Mouse (Mus musculus): ENCODE measurements around the gene Cars2. TPM values are rescaled to one million over a fixed set of nuclear protein-coding genes. Genes with fewer than 3 reads are reported as not detected.

Cars2 gene
- 25.8 and 29.9 TPM in 2 replicates for polyA plus RNA-seq (2014; fragmentation: Nextera tagmentation; extraction: Ambion mirVana)

- peaks cover 13% of the 10 kb centered on the region; the same call in 1 of the 2 replicates for H3K36me3 ChIP-seq (ENCODE audit: control insufficient read depth, insufficient read depth, low read length)
- peak within 1 kb of the TSS; percentile 75 for H3K9ac ChIP-seq (ENCODE audit: low read length)
- H3K4me1 ChIP-seq (replicated peaks; ENCODE audit: control insufficient read depth, insufficient read depth, low read length): peaks cover 17% of the 10 kb centered on the region
- peak within 1 kb of the TSS; percentile 84 for H3K27ac ChIP-seq (ENCODE audit: low read depth)
- under 1% methylated on average over 53 of the region's 53 CpGs for WGBS
- H3K4me3 ChIP-seq (ENCODE audit: low read depth, low read length): peak within 1 kb of the TSS; percentile 81
- ATAC-seq (replicated peaks; ENCODE audit: low FRiP score, low TSS enrichment, low read depth): peak; percentile 77
- H3K4me2 ChIP-seq (ENCODE audit: low read length): peak within 1 kb of the TSS; percentile 55
- no peaks in the 10 kb centered on the region for H3K9me3 ChIP-seq (ENCODE audit: control insufficient read depth, low read length)
- no peaks in the 10 kb centered on the region for H3K27me3 ChIP-seq (replicated peaks; ENCODE audit: control insufficient read depth, insufficient read depth, low read length)
- DNase-seq (ENCODE audit: low spot score): peak; percentile 92
These were observed at the start of gene Cars2 for GRCm38 (mm10) chr8:11550281-11550948. Cars2 (minus strand) TSS chr8:11550783.

GRCm38 (mm10) chr8:11593222-11593884, 42.8 kb upstream of the Cars2 start:
- 0 out of 2 replicates have a peak, but pooled peaks cover 2% of the 10 kb centered on the region for H3K4me1 ChIP-seq (replicated peaks; ENCODE audit: control insufficient read depth, insufficient read depth, low read length)
- H3K9me3 ChIP-seq (ENCODE audit: control insufficient read depth, low read length): no peaks in the 10 kb centered on the region
- H3K27me3 ChIP-seq (replicated peaks; ENCODE audit: control insufficient read depth, insufficient read depth, low read length): no peaks in the 10 kb centered on the region
- H3K4me2 ChIP-seq (ENCODE audit: low read length): no peak overlapping the region
- ATAC-seq (replicated peaks; ENCODE audit: low FRiP score, low TSS enrichment, low read depth) (no peak), DNase-seq (ENCODE audit: low spot score) (no peak)
- H3K27ac ChIP-seq (ENCODE audit: low read depth): no peak overlapping the region
- no peaks in the 10 kb centered on the region for H3K36me3 ChIP-seq (ENCODE audit: control insufficient read depth, insufficient read depth, low read length)
- H3K9ac ChIP-seq (ENCODE audit: low read length): no peak overlapping the region
- no peak overlapping the region for H3K4me3 ChIP-seq (ENCODE audit: low read depth, low read length)
- 56% methylated on average over 12 of the region's 12 CpGs for WGBS

DNA sequence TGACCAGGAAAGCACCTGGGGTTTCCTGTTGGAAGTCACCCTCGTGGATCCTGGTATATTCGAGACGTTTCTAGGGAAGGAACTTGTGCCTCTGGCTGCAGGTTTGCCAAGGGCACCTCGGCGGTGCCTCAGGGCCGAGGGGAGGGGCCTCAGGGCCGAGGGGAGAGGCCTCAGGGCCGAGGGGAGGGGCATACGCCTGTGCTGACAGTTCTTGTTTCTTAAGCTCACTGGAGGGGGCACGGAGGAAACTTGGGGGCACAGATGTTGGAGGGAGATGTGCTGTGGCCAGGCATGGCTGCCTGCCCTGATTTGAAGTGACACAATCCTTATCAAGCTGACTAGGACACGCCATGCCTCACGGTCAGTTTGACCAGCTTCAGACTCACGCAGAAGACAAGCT, 41.7 kb upstream of the Cars2 start:
- no peak overlapping the region for H3K4me2 ChIP-seq (ENCODE audit: low read length)
- no peak overlapping the region for H3K9ac ChIP-seq (ENCODE audit: low read length)
- no peak overlapping the region for H3K27ac ChIP-seq (ENCODE audit: low read depth)
- 42% methylated on average over 13 of the region's 13 CpGs for WGBS
- H3K36me3 ChIP-seq (ENCODE audit: control insufficient read depth, insufficient read depth, low read length): no peaks in the 10 kb centered on the region
- H3K9me3 ChIP-seq (ENCODE audit: control insufficient read depth, low read length): no peaks in the 10 kb centered on the region
- 0 out of 2 replicates have a peak, but pooled peaks cover 2% of the 10 kb centered on the region for H3K4me1 ChIP-seq (replicated peaks; ENCODE audit: control insufficient read depth, insufficient read depth, low read length)
- DNase-seq (ENCODE audit: low spot score) (no peak), ATAC-seq (replicated peaks; ENCODE audit: low FRiP score, low TSS enrichment, low read depth) (no peak)
- H3K4me3 ChIP-seq (ENCODE audit: low read depth, low read length): no peak overlapping the region
- no peaks in the 10 kb centered on the region for H3K27me3 ChIP-seq (replicated peaks; ENCODE audit: control insufficient read depth, insufficient read depth, low read length)

DNA sequence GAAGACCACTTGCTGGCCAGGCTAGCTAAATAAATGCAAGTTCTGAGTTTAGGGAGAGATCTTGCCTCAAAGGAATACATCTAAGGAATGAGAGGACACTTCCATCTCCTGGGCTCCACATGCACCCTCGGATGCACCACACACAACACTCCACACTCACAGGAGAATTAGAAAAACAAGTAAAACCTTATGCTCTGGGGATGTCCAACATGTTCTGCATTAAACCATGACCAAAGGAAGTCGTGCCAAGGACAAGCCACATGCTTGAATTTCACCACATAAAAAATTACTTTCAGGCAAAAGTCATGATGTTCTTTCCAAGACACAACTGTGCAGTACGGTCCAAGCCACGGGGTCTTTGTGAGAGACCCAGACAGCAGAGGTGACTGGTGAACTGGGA, 41.3 kb upstream of the Cars2 start:
- H3K9me3 ChIP-seq (ENCODE audit: control insufficient read depth, low read length): no peaks in the 10 kb centered on the region
- H3K4me3 ChIP-seq (ENCODE audit: low read depth, low read length): no peak overlapping the region
- no peaks in the 10 kb centered on the region for H3K36me3 ChIP-seq (ENCODE audit: control insufficient read depth, insufficient read depth, low read length)
- no peaks in the 10 kb centered on the region for H3K27me3 ChIP-seq (replicated peaks; ENCODE audit: control insufficient read depth, insufficient read depth, low read length)
- DNase-seq (ENCODE audit: low spot score) (no peak), ATAC-seq (replicated peaks; ENCODE audit: low FRiP score, low TSS enrichment, low read depth) (no peak)
- no peak overlapping the region for H3K9ac ChIP-seq (ENCODE audit: low read length)
- no peak overlapping the region for H3K4me2 ChIP-seq (ENCODE audit: low read length)
- WGBS: 89% methylated on average over 4 of the region's 4 CpGs
- no peak overlapping the region for H3K27ac ChIP-seq (ENCODE audit: low read depth)
- H3K4me1 ChIP-seq (replicated peaks; ENCODE audit: control insufficient read depth, insufficient read depth, low read length): 0 out of 2 replicates have a peak, but pooled peaks cover 2% of the 10 kb centered on the region

GRCm38 (mm10) chr8:11586374-11586745, 35.8 kb upstream of the Cars2 start:
- Histone ChIP-seq H3K27me3 (replicated peaks; ENCODE audit: control insufficient read depth, insufficient read depth, low read length) (no peaks in the 10 kb centered on the region), H3K4me1 (replicated peaks; ENCODE audit: control insufficient read depth, insufficient read depth, low read length) (peaks cover 15% of the 10 kb centered on the region; the same call in 1 of the 2 replicates), H3K9me3 (ENCODE audit: control insufficient read depth, low read length) (peaks cover 5% of the 10 kb centered on the region), H3K4me3 (ENCODE audit: low read depth, low read length) (no peak overlapping the region), H3K4me2 (ENCODE audit: low read length) (no peak overlapping the region), H3K9ac (ENCODE audit: low read length) (no peak overlapping the region), H3K36me3 (ENCODE audit: control insufficient read depth, insufficient read depth, low read length) (no peaks in the 10 kb centered on the region), H3K27ac (ENCODE audit: low read depth) (peak overlapping the region; percentile 90)
- 27% methylated on average over 2 of the region's 2 CpGs for WGBS
- DNase-seq (ENCODE audit: low spot score) (no peak), ATAC-seq (replicated peaks; ENCODE audit: low FRiP score, low TSS enrichment, low read depth) (no peak)

DNA sequence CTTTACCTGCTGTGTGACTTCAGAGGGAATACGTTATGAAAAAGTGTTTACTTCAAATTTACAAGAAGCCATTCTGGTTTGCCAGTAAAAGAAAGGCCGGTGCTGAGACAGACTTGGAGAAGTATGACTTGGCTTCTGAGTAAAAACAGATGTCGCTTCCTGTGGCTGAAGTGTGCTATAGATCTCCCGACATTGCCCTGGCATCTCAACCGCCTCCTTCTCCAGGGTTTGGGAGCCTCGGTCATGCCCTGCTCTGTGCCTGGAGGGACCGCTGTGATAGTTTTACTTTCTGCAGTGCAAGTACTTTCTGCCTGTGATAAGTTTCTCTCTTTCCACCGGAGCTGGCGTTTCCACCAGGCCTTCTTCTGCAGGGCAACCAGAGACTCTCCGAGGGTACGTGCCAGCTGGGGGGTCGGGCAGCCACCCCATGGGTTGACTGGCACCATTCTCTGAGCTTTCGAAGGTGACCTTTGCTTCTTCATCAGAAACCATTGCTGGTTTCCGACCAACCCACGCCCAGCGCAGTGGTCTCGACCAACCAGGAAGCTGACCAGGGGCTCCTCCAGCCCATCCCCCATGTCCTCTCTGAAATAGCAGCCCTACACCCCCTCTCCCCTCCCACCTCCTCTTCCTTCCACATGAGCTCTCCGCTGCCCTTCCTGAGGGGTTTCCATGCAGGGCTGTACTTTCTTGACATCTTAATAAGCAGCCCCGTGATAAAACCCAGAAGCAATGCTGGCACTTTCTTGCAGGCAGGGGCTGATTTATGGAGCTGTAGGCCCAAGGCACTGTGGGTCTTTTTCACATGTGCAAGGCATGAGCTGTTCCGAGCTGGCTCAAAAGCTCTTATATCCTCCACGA, 35.2 kb upstream of the Cars2 start:
- Histone ChIP-seq H3K27ac (ENCODE audit: low read depth) (peak overlapping the region; percentile 90), H3K4me3 (ENCODE audit: low read depth, low read length) (peak overlapping the region; percentile 8; the same call in 1 of the 2 replicates), H3K27me3 (replicated peaks; ENCODE audit: control insufficient read depth, insufficient read depth, low read length) (no peaks in the 10 kb centered on the region), H3K4me1 (replicated peaks; ENCODE audit: control insufficient read depth, insufficient read depth, low read length) (peaks cover 15% of the 10 kb centered on the region; the same call in 1 of the 2 replicates), H3K4me2 (ENCODE audit: low read length) (peak overlapping the region; percentile 44), H3K36me3 (ENCODE audit: control insufficient read depth, insufficient read depth, low read length) (no peaks in the 10 kb centered on the region), H3K9ac (ENCODE audit: low read length) (0 out of 2 replicates have a peak overlapping the region, but pooled peaks have one; percentile 20), H3K9me3 (ENCODE audit: control insufficient read depth, low read length) (peaks cover 5% of the 10 kb centered on the region)
- peak; percentile 73 for ATAC-seq (replicated peaks; ENCODE audit: low FRiP score, low TSS enrichment, low read depth)
- peak; percentile 68 for DNase-seq (ENCODE audit: low spot score)
- WGBS: 29% methylated on average over 21 of the region's 21 CpGs

DNA sequence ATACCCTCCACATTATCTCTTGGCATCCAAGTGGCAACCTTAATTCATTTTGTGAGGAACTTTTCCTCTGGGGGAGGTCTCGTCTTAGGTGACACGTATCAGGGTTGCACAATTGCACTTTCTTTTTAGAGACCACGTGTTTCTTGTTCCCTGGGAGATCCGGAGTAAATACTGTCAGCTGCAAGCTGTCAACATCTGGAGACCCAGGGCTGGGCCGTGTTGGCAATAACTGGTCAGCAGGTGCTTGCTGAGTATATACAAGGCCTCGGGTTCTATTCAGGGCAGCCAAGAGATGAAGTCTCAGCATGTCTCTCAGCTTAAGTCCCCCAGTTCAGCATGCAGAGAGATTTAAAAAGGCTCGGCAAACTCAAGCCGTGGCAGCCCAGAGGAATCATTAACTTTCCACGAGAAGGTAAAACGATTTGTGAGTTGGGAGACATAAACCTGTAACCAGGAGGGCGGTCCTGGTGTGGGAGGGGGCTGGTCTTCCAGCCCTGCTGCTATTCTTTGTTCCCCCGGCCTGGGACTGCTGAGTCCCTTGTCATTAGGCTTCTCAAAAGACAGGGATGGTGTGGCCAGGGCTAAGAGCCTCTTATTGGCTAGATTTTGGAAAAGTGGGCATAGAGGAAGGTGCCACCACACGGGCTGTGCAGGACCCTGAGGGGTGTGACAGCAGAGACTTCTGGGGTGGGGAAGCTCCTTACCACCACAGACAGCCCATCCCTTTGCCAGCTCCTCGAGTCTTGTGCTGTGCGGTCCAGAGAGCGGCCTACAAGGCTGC, 25.2 kb upstream of the Cars2 start:
- H3K9ac ChIP-seq (ENCODE audit: low read length): no peak overlapping the region
- DNase-seq (ENCODE audit: low spot score) (no peak), ATAC-seq (replicated peaks; ENCODE audit: low FRiP score, low TSS enrichment, low read depth) (0 out of 2 replicates have a peak, but pooled peaks have one; percentile 34)

More for the DNA sequence above, 25.2 kb upstream of the Cars2 start:
- Histone ChIP-seq H3K27ac (ENCODE audit: low read depth) (no peak overlapping the region), H3K4me1 (replicated peaks; ENCODE audit: control insufficient read depth, insufficient read depth, low read length) (peaks cover 15% of the 10 kb centered on the region), H3K4me2 (ENCODE audit: low read length) (no peak overlapping the region), H3K36me3 (ENCODE audit: control insufficient read depth, insufficient read depth, low read length) (no peaks in the 10 kb centered on the region), H3K27me3 (replicated peaks; ENCODE audit: control insufficient read depth, insufficient read depth, low read length) (no peaks in the 10 kb centered on the region), H3K9me3 (ENCODE audit: control insufficient read depth, low read length) (no peaks in the 10 kb centered on the region), H3K4me3 (ENCODE audit: low read depth, low read length) (no peak overlapping the region)
- WGBS: 48% methylated on average over 16 of the region's 16 CpGs

Measured in intestine, embryonic 14.5 days (tissue).